Mouse (Mus musculus) cerebellum, postnatal 10 days (tissue): ENCODE measurements at regions not wholly inside any gene's neighbourhood (a gene's known extent, or its start where the extent isn't known, plus 50 kb on each side); places are given as distances from the start of the nearest gene placed in this dataset.
A peak's percentile ranks its signal among the peaks of the same experiment; 100 is the strongest.

Source experiments
- DNase-seq, 2 experiments: peaks; one replicate each; pipeline ENCODE4 v3.0.0; 2021; ENCODE audit warnings: mixed read lengths in 2 of 2

GRCm38 (mm10) chr13:72947374-72948165 lies 312.7 kb upstream of the Irx4 start:
- DNase-seq, result no peak

- peak; percentile 53 to 69 for DNase-seq
These were observed 301.4 kb upstream of the Irx4 start for GRCm38 (mm10) chr13:72958616-72959518.

GRCm38 (mm10) chr13:72961291-72961690 lies 299.0 kb upstream of the Irx4 start:
- DNase-seq, result peak in 1 of 2 experiments; percentile 13

DNA sequence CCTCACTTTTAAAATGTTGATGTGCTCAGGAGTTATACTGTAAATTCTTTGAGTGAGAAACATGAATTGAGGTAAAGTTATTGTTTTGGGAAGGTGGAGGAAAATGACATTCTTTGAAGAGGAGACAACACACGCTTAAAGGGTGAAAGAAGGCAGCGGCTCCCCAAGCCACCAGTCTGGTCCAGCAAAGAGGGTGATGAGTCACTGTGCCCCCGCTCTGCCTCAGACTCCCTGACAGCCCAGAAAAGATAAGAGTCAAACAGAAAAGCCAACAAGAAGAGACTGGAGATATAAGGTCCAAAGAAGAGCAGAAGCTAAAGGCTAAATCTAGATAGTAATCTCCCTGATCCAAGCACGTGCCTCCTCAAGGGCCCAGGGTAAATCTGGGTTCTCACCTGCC lies 288.1 kb upstream of the Irx4 start:
- no peak for DNase-seq

DNA sequence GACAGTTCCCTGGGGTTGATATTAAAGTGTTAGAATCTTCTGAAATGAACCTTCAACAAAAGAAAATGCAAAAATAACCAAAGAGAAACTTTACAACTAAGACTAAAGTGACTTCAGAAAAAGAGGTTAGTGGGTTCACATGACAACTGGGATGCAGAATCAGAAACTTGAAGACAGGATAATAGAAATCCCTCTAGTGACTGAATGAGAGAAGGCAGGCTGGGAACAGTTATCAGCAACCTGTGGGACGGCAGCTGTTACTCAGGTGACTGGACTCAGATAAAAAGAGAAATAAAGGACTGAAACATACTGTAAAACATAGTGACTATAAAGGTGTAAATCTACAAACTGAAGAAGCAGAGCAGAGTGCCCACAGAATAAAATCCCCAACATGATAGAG lies 287.4 kb upstream of the Irx4 start:
- DNase-seq, result no peak

GRCm38 (mm10) chr13:72977213-72977612 lies 283.1 kb upstream of the Irx4 start:
- DNase-seq, result no peak

DNA sequence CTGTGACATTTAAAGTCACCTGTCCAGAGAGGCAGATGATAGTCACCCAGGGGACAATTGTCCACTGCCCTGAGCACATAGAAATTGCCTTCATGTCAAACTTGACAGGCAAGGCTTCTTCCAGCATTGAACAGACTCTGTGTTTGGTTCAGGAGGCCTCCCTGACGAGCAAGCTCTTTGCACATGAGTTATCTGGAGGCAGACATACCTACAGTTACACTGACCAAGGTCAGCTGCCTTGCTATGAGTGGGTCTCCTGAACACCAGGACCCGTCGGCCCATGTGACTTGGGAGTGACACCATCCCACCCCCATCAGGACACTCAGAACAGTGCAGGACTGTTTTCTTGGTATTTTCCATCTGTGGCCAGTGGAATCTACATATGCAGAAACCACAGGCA lies 282.3 kb upstream of the Irx4 start:
- DNase-seq, result no peak

DNA sequence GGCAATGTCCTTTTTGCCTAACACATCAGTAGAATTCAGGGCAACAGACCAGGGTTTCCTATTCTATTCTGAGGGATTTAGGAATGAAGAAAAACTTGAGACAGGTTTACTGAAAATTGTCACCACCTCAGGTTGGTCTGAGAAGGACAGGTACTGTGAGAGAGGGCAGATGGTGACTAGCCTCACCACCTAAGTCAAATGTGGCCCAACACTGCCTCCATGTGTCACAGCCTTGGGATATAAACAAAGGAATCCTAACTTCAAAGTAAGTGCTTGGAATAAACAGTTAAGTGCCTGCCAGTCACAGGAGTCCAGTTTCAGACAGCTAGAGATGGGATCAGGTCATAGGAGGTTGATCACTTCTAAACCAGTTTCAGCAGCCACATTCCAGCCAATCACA lies 281.3 kb upstream of the Irx4 start:
- peak; percentile 51 to 60 for DNase-seq

DNA sequence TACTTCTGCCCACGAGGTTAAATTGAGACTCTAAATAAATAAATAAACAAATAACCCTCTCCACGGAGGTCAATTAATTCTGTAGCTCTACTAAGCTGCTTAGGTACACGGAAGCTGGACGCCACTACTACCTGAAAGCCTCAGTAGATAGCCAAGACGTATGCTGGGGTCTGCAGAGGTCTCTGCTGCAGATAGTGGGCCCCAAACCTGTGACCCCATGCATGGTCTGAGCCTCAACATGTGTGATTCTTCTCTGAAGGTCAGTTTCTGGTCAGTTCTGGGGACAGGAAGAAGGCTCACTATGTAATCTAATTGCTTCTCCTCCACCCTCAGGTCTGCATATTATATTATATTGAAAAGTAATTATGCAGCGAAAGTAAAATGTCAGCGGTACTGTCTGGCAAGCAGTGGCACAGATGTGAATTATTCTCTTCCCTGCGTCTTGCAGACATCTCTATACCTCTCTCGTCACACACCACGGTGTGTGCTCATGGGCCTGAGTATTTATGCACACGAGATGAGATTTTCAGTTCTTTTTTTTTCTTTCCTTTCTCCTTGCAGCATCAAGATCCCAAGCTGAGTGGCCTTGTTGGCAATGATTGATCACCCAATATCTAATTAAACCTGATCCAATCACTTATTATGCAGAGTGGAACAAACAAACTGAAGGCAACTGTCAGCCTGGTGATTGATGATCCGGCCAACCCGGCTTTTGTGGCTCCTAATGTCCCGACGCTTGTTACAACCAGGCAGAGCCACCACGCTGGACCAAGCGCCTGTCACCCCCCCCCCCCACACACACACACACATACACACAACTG lies 267.5 kb upstream of the Irx4 start:
- no peak for DNase-seq

- DNase-seq, result no peak
These were observed 266.8 kb upstream of the Irx4 start for GRCm38 (mm10) chr13:72993410-72993858.

GRCm38 (mm10) chr13:72994538-72994937 lies 265.7 kb upstream of the Irx4 start:
- no peak for DNase-seq

DNA sequence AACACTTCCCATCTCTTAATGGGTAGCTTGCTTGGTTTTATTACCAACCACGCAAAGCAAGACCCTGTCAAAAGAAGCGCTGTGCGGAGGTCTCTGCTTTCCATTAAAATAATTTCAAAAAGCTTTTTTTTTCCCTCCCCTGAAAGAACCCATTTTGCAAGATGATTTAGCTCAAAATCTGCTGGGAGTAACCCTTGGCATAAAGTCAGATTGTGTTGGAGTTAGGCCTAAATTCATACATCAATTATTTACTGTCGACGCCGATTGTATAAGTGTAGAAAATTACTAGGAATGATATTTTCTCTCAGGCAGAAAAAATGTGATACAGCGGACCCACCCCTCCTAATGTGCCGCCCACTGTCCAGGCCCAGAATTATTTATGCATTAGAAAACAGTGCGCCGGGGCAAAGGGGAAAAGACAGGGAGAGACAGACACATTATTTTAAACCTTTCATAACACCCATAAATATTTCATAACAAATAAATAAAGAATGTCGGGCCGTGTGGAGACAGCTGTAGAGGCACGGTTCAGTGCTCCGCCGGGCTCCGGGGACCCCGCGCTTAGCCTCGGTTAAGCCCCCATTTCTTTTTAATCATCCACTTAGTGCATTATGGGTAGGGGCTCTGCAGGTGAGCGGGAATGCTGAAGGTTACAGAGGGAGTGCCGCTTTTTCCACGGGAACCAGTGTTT lies 251.3 kb upstream of the Irx4 start:
- peak; percentile 15 to 18 for DNase-seq

- peak in 1 of 2 experiments; percentile 8 for DNase-seq
These were observed 250.5 kb upstream of the Irx4 start for GRCm38 (mm10) chr13:73009547-73010475.

DNA sequence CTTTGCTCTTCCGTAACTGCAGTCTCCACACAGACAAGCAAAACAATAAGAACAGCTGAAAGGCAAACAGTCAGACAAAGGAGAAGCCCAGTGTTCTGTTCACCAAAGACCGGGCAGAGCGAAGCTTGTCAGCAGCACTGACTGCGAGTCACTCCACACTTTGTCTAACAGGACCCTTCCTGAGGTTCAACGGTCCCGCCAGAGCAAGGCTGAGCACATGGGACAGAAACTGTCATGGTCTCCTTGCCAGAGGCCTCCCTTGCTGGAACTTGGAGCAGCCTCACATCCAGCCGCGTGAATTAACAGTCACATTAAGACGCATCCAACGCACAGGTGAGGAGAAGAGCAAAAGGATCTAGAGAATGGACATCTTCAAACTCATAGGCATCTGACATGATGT lies 241.1 kb upstream of the Irx4 start:
- no peak for DNase-seq

GRCm38 (mm10) chr13:73031217-73031616 lies 229.1 kb upstream of the Irx4 start:
- no peak for DNase-seq

GRCm38 (mm10) chr13:73033055-73033454 lies 227.2 kb upstream of the Irx4 start:
- peak; percentile 77 to 78 for DNase-seq

DNA sequence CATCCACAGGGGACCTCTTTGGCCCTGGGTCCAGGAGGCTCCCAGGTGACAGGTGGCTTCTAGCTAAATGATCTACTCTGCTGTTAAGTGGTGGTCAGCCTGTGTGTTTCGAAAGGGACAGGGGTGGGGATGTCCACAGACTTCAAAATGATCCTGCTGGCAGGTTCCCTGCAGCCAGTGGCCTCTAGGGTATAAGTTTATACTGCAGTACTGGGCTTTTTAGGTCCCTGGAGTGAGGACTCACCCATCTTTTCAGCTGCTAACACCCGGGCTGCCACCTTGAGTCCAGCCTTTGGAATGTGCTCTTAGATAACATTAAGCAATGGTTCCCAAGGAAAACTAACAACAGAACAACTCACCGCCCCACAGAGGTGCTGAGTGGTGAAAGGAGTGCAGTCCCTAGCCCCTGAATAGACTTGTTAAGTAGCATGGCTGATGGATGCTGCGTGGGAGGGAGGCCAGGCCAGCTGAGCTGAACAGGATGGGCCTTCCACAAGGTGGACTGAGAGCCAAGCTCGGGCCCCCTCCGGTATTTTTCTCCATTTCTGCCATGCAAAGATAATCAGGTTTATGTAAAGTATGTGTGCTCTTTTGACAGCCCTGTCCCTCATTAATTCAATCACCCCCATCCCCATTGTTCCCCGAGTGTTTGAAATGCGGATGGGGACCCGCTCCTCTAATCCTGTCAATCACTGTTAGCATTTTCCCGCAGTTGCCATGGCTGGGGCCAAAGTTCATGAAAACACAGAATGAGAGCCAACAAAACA lies 226.0 kb upstream of the Irx4 start:
- peak; percentile 10 to 52 for DNase-seq

DNA sequence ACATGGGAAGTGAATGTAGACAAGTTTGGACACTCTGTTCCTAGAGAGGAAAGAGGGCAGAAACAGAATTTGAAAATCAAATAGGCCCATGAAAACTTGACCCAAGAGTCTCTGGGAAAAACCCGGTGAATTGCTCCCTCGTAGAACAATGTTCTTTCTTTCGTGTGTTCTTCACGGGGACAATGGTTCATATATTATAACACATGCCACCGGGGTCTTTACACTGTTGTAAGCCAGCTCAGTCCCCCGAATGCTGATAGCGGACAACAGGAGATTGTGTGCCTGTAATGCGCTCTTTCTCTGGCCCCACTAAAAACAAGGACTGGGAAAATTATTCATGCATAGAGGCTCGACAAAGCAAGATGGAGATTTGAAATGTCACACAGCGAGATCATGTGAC lies 225.4 kb upstream of the Irx4 start:
- DNase-seq, result no peak

GRCm38 (mm10) chr13:73035336-73035940 lies 224.8 kb upstream of the Irx4 start:
- DNase-seq, result no peak

- DNase-seq, result no peak
These were observed 220.5 kb upstream of the Irx4 start for GRCm38 (mm10) chr13:73039731-73040130.
